Mouse (Mus musculus) cerebellum, adult 9-11 months (tissue): ENCODE data around the gene Ncf1.

Source experiments
- DNase-seq: peaks from one replicate; pipeline ENCODE4 v3.0.0; 2022

Ncf1 gene

DNA sequence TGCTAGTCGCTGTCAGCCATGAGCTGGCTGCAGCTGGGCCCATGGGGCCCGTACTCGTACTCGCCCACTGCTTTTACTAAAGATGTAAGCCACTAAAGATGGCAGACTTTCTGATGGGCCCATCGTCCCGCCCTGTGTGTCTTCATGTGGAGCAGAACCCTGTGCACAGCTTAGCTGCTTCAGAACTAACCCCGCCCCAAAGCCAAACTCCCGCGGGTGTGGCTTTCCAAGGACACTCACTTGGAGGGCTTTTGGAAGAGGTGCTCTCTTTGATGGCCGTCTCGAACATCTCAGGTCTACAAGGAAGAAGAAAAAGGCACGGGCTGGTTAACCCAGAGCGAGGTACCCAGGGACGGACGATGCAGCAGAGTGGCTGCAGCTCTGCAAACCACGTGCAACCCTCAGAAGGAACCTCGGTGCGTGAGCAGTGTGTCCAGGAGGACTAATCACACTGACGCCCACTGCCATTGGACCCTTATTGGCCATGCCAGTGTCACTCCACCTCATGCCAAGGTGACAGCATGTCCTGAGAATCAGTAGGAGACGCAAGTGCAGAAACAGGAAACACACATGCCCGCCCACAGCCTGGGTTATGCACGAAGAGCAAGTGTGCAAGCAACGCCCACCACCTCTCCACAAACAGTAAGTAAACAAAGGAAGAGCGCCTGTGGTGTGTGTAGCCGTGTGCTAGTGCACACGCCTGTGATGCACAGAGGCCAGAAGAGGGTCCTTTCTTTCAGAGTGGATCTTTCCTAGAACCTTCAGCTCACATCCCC lies 14.4 kb upstream of the Ncf1 start:
- no peak for DNase-seq

DNA sequence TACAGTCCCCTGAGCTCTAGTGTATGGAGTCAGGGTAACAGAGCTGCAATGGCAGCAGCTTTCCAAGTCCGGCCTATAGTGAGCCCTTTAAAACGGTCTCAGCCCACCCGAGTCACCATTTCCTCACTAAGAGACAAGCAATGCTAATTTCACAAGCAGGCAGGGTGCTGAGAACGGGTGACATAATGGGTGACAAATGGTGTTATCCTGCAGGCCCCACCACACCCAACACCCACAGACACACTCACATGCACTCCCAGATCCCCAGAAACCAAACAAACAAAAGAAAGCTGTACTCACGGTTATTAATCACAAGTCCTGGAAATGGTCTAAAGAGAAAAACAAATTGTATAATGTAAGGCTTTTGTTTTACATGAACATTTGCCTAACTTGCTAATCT lies 12.4 kb upstream of the Ncf1 start:
- DNase-seq = no peak

DNA sequence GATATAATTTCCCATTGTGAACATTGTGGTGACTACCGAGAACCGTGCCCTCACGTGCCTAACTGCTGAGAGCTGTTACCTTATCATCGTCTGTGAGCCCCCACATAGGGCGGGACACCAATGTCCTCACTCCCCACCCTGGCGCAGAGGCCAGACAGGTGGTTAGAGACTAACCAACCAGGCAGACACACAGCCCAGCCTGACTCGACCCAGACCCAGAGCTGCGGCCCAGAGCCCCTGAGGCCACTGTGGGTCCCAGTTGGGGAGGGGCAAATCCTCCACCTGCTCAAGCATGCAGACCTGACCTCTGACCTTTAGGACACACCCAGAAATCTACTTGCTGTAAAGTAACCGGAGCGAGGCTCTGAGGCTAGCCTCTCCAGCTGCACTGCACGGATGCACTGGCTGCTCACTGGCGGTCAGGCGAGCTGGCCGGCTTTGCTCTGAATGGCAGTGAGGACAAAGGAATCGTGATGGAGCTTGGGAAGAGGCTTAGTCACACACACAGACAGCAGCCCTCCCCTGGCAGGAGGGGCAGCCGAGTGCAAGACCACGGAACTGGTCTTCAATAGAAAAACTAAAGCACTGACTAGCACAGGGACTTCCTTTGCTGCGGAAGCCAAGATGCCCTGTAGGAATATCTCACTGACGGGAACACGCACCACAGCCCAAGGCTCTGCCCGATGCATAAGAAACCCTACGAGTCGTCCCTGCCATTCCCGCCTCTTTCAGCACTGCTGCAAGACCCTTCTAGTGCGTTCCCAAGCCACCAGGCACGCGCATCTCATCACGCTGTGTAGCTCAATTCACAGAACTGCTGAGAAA lies 8.7 kb upstream of the Ncf1 start:
- DNase-seq = no peak

DNA sequence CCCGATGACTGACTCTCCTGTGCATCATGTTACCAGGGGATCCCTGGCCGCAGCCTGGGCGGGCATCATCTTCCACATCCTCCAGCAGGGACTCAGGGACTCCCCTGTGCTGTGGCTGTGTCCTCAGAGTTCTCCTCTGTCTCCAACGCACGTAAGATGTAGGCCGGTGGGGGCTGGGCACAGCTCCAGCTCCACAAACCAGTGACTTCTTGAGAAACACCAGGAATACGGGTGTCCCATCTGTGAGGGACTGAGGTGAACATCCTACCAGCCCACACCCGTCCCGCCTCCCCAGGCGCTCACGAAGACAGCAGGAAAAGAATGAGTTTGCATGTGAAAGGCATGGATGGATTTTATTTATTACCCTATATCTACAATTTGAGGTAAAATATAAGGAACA lies 8.1 kb upstream of the Ncf1 start:
- no peak for DNase-seq

DNA sequence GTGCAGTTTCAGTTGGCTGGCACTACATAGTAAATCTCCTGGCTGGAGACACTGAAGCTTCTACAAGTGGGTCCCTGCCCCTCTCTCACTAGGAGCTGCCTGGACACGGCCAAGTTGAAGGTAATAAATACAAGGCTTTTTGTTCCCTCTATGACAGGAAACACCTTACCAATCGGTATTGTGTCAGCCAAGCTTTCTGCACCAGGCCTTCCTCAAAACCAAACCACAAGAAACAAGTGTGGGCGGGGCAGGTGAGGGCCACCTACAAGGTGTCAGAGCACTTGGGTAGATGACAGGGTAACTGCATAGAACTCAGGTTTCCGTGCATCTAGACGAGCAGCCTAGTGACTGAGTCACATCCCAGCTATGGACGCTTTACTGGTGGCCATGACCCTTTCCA lies 7.4 kb upstream of the Ncf1 start:
- no peak for DNase-seq

DNA sequence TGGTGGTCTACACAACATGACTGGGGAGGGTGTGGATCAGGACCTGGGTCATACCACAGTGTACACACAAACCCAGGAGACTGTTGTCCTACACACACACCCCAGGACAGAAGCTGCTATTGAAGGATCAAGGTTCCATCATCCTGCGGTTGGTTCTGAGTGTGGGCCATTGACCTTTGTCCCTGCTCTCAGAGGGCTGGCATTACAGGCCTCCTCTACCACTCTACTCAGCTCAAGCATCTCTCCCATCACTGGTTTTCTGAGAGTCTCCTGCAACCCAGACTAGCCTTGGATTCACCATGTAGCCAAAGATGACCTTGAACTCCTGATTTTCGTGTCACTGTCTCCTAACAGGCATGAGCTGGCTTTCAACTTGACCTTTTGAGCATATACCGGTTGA lies 6.8 kb upstream of the Ncf1 start:
- DNase-seq = no peak

DNA sequence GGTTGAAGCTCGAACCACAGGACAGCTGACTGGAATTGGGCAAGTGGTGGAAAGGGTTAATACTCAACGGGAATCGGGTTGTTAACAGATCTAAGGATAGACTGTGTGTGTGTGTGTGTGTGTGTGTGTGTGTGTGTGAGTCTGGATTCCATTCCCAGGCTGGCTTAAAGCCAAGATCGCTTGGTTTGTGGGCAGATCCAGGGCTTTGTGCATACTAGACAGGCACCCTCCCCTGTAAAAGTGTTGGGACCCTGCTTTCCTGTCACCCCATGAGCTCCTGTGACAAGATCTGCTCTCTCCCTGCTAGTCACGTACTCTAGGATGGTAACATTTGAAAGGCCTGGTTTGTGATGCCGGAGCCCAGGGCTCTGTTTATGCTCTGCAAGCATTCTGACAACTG lies 5.7 kb upstream of the Ncf1 start:
- no peak for DNase-seq

DNA sequence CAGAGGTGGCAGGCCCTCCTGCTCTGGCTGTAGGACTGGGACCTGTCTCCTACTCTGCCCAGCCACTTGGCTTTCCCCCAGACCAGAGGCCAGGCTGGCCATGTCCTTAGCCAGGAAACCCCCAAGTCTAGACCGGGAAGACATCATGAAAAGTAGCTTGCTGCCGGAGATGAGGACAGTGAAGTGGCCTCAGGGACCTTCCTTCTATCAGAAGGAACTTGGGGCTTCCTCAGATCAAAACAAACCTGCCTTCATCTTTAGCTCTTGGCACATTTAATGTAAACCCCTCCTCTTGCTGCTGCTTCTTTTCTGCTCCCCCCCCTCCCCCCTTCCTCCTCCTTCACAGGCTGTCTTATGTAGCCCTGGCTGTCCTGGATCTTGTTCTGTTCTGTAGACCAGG lies 4.8 kb upstream of the Ncf1 start:
- no peak for DNase-seq

DNA sequence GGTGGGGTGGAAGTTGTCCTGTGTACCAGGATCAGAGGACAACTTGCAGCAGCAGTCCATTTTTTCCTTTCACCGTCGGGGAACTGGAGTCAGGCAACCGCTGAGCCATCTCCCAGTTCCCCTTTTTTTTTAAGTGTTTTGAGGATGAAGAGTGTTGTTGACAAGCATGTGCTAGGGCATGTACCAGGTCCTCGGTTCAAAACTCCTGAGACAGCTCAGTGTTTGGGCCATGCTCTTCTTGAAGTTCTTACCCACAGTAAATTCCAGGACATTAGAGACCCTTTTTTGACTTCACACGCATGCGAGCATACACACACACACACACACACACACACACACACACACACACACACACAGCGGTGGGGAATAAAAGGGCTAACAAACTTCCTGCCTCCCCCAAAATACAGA lies 3.8 kb upstream of the Ncf1 start:
- no peak for DNase-seq

DNA sequence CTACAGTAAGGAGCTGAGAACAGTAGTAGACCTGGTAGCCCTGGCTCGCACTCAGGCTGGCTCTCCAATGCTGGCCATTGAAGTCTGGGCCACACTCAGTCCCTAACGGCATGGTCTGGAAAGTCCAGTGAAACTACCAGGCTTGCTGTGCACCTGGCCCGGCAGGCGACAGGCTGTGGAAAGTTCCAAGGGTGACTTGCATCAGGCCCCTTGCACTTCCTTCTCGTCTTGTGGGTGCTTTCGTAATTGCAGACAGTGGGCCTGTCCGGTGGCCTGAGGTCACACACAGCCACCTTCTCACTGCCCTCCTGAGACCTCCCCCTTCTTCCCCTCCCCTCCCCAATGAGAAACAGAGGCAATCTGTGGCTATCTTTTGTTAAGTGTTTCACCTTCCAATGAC lies 3.1 kb upstream of the Ncf1 start:
- no peak for DNase-seq

DNA sequence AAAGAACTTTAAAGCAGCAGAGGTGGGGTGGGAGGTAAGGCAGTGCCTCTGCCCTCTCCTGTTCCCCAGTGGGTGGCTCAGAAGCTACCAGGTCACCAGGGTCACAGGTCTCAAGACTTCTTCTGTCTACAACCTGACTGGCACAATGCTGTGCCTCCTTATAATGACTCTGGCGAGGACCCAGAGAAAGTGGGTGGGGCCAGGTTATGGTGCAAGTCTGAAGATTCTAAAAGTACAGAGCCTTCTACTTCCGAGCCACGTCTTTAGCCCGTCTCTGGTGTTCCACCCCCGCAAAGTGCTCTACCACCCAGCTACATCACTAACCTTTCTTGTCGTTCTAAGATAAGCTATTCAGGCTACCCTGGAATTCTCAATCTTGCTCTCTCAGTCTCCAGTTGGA lies 2.7 kb upstream of the Ncf1 start:
- DNase-seq = no peak

DNA sequence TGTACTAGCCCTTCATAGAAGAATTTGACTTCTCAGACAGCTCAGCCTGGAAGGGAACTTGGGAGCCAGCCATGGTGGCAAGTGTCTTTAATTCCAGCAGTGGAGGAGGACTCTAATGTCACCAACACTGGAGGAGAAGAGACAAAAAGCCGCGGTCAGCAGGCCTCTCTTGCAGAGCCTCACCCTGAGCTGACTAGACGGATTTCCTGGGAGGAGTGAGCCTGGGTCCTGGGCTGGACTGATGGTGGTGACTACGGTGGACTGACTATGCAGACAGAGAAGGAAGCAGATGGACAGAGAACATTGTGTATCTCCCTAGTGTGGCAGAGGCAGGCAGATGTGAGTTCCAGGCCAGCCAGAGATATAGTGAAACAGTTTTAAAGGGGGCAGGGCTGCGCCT lies 2.0 kb upstream of the Ncf1 start:
- no peak for DNase-seq

DNA sequence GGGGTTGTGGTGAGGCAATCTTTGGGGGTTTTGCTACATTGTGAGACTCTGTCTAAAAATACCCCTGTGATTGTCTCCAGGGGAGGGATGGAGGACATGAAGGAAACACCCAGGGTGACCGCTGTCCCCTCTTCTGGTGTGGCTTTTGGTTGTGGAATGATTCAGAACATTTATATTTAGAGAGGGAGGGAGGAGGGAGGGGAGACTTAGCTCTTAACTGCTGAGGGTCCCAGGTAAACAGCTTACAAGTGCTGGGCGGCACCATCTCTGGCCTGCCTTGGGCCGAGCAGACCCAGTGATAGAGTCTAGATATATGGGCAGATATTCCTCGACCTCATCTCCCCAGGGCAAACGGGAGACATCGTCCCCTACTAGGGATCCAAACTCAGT lies 1.2 kb downstream of the Ncf1 start:
- DNase-seq = no peak

DNA sequence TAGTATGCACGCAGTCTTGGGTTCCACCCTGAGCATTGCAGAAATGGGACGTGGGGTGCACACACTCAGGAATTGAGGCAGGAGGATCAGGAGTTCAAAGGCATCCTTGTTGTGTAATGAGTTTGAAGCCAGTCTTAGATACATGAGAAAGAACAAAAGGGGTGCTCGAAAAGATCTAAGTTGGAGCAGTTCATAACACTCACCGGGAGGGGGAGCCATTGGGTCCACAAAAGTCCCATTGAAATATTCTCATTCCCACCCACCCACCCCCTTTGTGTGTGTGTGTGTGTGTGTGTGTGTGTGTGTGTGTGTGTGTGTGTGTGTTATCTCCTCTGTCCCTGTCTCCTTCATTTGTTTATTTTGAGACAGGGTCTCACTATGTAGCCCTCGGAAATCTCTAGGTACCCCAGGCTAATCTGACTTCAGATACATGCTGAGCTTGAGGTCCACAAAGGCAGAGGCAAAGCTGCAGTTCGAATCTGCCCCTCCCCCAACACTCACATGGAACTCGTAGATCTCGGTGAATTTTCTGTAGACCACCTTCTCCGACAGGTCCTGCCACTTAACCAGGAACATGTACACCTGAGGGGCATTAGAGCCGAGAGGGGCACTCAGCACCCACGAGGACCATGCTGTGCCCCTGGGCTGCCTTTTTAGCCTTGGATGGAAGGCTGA lies 1.7 kb downstream of the Ncf1 start:
- DNase-seq = no peak

DNA sequence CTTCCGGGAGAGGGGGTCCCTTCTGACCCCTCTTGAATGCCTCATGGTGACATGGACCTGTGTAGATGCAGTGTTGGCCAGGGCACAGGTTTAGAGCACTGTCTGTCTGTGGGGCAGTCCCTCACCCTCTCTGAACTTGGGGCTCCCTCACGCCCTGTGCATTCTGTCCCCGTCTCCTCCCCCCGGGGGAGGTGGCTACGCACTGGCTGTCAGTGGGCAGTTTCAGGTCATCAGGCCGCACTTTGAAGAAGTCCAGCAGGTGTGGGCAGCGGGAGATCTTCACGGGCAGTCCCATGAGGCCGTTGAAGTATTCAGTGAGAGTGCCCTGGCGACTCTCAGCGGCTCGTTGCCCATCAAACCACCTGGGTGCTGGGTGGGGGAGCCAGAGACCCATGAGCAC lies 2.5 kb downstream of the Ncf1 start:
- no peak for DNase-seq

DNA sequence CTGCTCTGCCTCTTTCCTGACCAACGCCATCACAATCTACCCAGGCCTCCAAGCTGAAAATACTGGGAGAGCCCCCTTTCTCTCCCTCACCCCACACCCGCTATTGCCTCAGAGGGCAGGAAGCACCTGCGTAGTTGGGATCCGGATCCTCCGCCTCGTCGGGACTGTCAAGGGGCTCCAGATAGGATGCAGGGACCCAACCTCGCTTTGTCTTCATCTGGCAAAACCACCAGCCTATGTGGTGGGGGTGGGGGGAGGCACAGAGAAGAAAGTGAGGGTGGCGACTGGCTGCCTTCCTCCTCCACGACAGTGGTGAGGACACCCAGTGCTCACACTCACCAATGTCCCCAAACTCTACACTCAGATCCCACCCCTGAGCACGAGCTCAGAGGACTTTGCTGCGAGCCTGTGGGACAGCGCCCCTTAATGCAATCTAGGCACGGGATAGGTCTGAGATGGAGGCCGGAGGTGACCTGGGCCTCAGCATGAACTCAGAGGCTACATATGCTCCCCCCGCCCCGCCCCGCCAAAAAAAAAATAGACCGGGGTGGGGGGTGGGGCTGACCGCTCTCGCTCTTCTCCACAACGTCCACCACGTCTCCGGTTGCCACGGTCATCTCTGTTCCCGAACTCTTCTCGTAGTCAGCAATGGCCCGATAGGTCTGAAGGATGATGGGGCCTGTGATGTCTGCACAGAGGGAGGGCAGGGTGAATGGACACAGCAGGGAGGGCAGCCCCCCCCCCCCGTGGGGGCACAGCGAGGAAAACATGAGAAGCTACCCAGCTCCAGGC lies 4.1 kb downstream of the Ncf1 start:
- DNase-seq = no peak

DNA sequence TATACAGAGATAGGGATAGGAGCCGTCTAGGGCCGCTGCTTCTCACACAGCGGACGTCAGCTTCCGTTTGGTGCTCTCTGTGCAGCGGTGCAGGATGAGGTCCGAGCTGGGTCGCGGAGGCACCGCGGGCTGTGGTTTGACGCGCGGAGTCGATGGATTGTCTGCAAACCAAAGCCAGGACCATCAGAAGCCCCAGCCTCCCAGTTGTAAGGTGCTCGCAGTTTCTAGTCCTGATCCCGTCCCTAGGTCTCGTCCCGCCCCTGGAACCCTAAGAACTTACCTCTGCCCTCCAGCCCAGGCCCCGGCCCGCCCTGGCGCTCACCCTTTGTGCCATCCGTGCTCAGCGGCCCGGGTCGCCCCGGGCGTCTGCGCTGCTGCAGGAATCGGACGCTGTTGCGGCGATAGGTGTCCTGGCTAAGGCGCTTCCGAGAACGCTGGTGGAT lies 7.7 kb downstream of the Ncf1 start:
- no peak for DNase-seq

DNA sequence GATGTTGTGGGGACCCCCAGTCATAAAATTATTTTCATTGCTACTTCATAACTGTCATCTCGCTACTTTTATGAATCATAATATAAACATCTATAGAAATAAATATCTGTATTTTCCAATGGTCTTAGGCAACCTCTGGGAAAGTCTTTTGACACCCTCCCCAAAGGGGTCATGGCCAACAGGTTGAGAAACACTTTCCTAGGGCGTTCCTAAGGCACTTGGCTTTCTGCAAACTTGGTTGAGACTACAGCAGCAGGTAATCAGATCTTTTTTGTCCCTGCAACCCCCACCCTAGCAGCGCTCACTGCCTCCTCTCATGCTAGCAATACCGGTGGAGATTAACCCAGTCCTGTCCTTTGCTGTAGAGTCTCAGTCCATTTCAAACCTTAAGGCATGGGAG lies 8.1 kb downstream of the Ncf1 start:
- no peak for DNase-seq

DNA sequence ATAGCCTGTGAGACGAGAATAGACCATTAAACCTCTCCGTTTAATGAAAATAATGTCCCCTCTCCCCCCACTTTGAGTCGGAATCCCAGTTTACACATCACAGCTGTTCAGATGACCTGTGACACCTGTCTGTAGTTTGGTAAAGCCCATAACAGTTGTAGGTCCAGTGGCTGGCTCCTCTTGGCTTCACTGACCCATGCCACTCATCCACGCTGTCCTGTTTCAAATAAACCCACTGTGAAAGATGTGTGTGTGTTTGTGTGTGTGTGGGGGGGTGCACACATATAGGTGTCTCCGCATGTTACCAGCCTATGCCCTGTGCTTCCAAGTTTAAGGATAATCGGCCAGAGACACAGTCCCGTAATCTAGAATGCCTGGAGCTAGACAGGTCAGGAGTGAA lies 11.5 kb downstream of the Ncf1 start:
- no peak for DNase-seq

DNA sequence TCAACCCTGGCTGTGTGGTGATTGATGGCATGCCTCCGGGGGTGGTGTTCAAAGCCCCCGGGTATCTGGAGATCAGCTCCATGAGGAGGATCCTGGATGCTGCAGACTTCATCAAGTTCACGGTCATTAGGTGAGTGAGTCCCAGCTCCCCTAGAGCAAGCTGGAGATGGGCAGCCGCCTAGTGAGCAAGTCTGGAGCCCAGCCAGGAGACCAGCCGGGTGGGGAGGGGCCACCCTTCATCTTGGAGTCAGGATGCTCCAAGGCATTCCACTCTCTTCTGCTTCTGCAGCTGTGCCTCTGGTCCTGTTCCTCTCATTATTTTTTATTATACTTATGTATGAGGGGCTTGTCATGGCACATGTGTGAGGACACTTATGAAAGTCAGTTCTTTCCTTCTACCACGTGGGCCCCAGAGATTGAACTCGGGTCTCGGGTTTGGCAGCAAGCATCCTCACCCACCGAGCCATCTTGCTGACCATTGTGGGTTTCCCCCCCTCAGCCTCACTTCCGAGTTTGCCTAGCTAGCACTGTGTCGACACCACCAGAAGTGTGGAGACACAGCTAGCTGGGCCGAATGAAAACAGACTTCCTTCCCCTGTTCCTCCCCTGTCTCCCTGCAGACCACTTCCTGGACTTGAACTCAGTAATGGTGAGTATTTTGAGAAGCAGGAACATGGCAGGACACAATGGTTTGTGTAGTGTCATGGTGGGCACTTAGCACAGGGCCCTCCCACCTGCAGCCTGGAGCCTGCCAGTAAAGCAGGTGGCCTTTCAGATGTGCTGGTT lies 15.2 kb downstream of the Ncf1 start:
- no peak for DNase-seq

DNA sequence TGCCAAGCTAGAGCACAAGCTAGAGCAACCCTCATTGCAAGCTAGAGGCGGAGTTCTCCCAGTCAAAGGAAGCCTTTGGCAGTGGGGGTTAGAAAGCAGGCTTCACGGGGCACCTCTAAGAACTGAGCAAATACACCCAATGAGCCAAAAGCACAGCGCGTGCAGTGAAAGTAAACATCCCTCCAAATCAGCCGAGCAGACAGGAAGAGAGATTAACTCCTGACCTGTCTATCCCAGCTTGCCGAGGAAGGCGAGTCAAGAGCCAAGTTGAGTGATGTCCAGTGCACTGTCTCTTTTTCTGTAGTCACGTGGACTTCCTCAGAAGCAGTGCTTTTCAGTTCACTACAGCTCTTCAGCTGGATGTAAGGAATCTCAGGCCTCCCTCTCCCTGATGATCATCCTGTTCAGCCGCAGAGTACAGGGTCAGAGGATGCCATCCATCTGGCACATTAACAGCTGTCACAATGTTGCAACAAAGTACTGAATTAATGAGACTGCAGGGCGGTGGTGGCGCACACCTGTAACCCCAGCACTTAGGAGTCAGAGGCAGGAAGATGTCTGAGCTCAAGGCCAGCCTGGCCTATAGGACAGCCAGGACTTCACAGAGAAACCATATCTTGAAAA lies 19.4 kb downstream of the Ncf1 start:
- DNase-seq = no peak

DNA sequence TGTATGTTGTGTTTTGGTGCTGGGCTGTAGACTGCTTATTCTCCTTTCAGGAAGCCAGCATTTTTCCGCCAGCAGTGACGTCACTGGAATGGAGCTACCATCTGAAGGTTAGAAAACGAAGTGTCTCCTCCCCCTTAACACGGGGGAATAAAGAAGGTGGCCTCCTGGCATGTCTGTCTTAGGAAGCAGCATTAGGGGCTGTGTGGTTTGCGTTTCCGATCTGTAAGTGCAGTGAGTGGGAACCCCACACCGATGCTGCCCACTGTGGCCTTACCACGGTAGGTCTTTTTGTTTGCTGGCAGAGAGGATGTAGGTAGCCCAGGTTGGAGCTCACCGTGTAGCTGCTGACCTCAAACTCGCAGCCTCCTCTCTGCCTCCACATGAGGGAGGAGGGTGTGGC lies 22.7 kb downstream of the Ncf1 start:
- DNase-seq = no peak
